Mouse (Mus musculus) adrenal gland, postnatal 14 days (tissue): ENCODE measurements around the gene Prkg1. TPM values are rescaled to one million over a fixed set of nuclear protein-coding genes. Genes with fewer than 3 reads are reported as not detected.

ENCODE experiments used
- DNase-seq: peaks from one replicate; pipeline ENCODE4 v3.0.0; 2021; ENCODE audit warnings: mixed read lengths
- total RNA-seq: library from RNA; stranded (reverse); gene quantifications from 2 replicates; pipeline ENCODE4 v1.2.3, GENCODE M21; 2021

Gene Prkg1
- total RNA-seq, 1 experiment from 2014 or later = 8.8 TPM

- DNase-seq = no peak
Measured at GRCm38 (mm10) chr19:31040948-31041847, 723.6 kb downstream of the Prkg1 start.

- no peak for DNase-seq
Measured at GRCm38 (mm10) chr19:31038951-31039350, 725.9 kb downstream of the Prkg1 start.

GRCm38 (mm10) chr19:31031596-31031995, 733.2 kb downstream of the Prkg1 start:
- no peak for DNase-seq

DNA sequence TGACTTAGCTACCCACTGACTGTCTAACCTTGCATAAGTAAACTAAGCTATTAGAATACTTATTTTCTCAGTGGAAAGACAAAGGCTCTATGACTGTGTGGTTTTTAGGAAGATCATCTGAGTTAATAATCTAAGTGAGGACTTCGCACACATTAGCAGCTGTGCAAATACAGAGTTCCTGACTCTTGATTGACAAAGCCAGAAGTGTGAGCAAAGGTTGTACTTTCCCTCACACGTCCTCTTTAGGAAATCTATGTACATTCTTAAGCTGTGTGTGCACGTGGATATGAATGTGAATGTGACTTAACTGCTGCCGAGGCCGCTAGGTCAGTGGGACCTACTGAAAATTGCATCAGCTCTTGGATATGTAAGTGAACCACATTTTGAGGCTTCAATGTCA, 738.0 kb downstream of the Prkg1 start:
- DNase-seq = no peak

DNA sequence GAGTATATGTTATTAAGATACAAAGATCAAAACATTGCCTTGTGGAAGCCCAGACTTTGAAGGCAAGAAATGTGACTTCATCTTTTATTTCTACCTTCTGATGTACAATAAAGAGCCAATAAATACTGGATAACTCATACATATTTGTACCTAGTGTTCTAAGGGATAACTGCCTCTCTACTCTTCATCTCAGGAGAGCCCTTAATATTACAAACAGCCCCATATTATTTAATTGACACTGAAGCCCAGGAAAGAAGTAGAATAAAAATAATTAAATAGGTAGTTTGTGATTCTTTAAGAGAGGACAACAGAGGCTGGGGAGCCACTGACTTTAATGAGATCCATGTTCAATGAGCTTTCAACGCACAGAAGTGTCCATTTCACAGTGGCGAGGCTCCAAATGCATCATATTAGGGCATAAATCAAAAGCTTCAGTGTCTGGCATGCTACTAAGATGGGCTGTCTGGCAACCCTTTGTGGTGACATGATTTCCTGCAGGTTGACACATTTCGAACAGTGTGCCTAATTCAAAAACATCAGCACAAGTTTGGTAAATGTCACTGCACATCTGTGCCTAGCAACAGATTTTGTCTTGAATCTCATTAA, 753.2 kb downstream of the Prkg1 start:
- no peak for DNase-seq

DNA sequence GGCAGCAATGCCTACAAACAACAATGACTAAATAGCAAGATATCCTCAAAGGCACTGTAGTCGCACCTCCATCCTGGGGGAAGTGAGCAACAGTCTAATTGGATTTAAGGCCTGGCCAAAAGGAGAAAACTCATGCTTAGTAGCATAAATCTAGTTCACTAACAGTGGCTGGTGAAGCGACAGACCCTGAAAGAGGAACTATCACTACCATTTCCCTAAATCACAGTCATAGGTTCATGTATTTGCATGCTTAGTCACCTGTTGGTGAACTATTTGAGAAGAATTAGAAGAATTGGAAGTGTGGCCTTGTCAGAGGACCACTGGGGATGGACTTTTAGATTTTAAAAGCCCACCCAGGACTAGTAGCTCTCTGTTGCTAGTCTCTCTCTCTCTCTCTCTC, 766.3 kb downstream of the Prkg1 start:
- DNase-seq = no peak

DNA sequence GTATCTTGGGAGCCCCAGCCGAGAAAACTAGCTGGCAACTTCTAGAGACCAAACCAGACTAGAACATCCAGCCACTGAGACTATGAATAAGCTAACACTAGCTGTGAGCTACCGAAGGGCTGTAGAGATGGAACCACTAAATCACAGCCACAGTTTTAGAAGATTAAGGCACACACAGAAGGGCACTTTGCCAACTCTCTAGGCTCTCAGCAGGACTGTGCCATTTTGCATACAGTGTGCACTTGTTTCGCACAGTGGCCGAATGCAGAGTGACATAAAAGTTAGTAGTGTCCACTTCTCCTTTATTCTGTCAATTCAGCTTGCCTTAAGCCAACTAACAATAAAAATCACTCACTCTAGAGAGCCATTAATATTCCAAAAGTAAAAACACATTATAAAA, 774.4 kb downstream of the Prkg1 start:
- DNase-seq = no peak

DNA sequence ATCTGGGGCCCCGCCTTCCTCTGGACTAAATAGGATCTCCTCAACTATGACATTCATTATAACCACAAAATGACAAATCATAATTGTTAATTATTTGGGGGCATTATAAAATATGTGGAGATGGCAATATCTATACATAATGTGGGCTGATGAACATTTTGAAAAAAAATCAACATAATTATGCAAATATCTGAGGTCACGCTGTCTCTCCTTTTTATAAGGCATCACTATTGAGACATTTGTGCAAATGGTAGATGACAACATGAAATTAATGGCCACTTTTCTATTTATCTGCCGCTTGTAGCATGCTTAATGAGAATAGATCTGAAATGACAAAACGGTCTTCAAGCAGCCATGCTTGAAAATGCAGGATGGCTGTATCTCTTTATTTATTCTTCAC, 782.4 kb downstream of the Prkg1 start:
- no peak for DNase-seq

DNA sequence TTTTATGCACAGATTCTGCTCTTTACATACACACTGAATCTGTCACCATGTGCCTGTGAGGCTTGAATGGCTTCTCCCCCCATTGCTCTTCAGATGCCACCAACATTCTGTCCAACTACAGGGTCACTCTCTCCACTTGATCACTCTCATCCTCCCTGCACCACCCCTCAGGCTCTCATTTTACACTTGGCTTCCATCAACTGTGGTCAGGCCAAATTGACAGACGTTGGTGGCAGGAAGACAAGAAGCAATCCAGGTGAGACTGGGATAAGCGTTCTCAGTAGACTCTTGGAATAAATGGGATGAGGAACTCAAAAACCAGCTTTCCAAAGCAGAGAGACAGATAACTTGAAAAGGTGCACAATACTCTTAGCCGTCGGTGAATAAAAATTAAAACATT, 786.7 kb downstream of the Prkg1 start:
- no peak for DNase-seq

DNA sequence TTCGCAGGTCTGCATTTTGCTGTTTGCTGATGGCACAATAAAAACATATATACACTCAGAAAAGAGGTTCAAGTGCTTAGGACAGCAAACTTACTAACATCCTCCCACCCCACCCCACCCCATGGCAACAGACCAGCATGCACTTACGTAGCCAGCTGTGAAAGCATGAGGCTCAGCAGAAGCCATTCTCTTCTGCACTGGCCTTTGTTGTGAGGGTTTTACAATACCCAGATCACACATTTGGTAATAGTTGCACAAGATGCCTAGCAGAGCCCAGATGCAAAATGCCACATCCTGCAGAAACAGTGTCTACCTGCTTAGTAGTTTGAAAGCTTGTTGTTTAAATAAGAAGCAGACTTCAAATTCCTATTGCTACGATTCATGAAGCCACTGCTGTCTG, 814.2 kb downstream of the Prkg1 start:
- no peak for DNase-seq

DNA sequence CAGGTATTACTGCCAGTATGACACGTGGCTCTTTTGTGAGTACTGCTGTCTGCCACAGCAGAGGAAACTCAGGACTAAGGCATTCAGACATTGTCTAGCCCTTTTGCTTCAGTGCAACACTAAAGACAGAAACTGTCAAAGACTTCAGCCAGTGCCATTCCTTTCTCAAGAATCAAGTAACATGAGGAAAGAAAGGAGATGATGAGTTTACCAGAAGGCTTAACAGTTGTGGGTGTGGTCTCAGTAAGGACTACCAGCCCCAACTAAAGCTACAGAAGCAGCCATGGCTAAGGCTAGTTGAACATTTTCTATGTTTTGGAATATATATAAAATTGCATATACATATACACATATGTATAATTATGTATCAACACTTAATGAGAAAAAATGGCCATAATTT, 816.6 kb downstream of the Prkg1 start:
- DNase-seq = no peak

DNA sequence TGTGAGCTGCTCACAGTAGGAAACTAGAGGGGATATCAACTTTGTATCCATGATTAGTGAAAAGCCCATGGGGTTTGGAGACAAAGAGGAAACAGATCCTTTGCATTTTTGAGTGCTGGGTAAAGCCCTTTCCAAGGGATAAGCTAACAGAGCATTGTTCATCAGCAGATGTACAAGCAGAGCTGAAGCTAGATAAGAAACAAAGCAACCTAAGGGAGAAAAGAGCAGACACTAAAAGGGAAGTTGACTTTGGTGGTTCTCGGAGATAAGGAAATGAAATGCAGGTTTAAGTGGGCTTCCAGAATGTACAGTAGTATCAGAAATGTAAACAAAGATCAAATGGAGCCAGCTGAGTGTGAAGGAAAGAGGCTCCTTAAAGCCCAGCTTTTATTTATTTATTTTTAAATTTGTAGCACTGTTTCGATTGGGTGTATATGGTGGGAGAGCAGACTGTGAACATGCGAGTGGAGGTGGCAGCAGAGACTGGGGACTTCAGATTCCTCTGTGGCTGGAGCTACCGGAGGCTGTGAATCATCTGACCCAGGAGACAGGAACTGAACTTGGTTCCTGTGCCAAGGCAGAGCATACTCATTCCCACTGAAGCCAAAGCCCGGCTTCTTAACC, 822.4 kb downstream of the Prkg1 start:
- no peak for DNase-seq

- no peak for DNase-seq
Measured at GRCm38 (mm10) chr19:30938058-30938457, 826.8 kb downstream of the Prkg1 start.

- DNase-seq = no peak
Measured at GRCm38 (mm10) chr19:30931469-30932192, 833.2 kb downstream of the Prkg1 start.

DNA sequence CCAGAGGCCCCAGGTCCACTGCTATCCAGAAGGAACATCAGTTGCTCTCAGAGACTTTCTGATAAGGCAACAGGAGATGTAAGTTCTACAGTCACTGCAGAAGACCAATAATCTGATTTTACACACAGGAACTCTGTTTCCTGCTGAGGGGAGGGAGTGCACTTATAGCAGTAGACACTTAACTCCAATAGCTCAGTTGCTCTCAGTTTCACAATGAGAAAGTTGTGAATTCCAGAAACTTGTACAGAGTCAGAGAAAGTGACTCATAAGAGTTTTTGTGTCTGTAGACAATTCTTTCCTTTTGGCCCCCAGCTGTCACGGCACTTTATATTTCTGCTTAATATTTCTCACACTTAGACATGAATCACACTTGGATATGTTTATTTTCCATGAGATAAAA, 840.8 kb downstream of the Prkg1 start:
- no peak for DNase-seq

- DNase-seq = no peak
Measured at GRCm38 (mm10) chr19:30902290-30902689, 862.5 kb downstream of the Prkg1 start.

GRCm38 (mm10) chr19:30901025-30901424, 863.8 kb downstream of the Prkg1 start:
- no peak for DNase-seq

- DNase-seq = no peak
Measured at GRCm38 (mm10) chr19:30890377-30890776, 874.5 kb downstream of the Prkg1 start.

- DNase-seq = no peak
Measured at GRCm38 (mm10) chr19:30889851-30890250, 875.0 kb downstream of the Prkg1 start.

DNA sequence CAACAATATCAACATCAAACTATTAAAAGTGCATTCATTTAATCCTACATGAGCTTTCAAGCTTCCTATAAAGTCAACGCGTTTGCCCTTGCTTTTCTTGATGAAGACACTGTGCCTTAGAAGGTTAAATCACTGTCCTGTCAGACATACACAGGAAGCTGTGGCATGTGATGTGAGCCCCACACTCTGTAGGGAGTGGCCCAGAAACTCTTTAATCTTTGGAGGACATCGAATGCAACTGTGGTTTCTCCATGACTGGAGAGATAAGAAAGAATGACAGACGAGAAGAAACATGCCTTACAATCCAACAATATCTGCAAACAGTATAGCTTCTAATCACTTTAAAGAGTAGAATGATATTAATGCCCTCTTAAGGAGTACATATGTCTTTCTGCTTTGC, 903.4 kb downstream of the Prkg1 start:
- DNase-seq = no peak

DNA sequence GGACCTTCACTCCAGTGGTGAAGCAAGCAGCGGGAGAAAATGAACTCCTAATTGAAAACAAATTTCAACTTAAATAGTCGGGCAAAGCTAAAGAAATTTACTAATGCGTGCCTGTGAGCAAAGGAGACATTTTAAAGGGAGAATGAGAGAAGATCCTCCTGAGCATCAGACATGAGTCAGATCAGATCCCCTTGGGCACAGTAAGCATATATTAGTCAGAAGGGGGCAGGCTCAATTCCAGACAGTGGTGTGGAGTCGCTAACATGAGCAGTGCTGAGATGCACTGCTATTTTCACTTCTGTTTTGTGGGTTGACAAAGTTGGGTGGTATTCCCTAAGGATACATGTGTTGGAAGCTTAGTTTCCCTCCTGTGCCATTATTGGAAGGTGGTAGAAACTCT, 913.8 kb downstream of the Prkg1 start:
- no peak for DNase-seq

DNA sequence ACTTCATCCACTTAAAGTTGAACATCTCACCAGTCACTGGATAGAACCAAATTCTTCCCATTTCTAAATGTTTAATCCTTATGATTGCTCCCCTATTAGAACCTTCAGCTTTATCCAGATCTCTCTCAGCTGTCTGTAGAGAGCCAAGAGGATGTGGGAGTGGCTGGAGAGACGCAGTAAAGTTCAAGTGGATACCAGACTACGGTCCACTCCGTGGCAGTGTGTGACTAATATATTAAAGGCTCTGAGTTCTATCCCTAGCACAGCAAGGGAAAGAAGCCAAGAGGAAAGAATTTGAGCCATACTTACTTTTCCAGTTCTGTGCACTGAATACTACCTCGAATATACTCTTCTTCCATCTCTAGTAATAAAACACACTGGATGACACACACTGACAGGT, 919.9 kb downstream of the Prkg1 start:
- DNase-seq = no peak

- DNase-seq = no peak
Measured at GRCm38 (mm10) chr19:30843637-30844036, 921.2 kb downstream of the Prkg1 start.
